Mouse (Mus musculus): ENCODE data around the gene Col24a1.

Col24a1 gene

DNA sequence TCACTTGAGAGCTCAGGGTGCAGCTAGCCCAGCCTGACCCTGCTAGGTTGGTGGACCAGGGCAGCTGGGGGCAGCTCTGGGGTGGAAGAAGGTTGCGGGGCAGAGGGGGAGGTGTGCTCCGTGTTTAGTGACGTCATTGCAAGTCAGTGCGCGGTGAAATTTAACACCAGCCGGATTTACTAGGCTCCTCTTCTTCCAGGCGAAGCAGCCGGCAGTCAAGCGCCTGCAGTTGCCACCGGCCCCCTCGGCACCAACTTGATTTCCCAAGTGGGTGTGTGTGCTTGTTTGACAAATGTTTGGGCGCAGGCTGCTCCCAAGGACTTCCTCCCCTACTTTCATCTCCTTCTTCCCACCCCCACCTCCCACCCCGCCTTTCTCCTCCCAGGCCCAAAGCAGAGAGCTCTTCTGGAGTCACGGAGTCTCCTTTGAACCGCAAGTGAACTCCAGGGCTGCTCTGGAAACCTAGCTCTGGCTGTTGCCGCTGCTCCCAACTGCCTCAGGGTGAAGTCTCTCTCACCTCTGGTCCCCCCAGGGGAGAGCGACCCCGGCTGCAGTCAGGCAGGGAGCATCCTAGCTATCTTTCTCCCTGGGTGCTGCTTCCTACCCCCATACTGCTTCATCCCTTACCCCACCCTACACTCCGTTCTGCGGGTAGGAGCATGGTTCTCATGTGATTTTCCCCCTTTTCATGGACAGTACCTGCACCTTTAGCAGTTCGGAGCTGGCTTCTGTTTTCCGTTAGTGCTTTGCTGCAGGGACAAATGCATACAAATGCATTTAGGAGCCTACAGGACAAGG lies at the start of gene Col24a1:
Gene Col24a1 (plus strand): TSS at position 136 of the 798 bp plus-strand sequence.
- DNase-seq (ENCODE audit: low spot score), result no peak

DNA sequence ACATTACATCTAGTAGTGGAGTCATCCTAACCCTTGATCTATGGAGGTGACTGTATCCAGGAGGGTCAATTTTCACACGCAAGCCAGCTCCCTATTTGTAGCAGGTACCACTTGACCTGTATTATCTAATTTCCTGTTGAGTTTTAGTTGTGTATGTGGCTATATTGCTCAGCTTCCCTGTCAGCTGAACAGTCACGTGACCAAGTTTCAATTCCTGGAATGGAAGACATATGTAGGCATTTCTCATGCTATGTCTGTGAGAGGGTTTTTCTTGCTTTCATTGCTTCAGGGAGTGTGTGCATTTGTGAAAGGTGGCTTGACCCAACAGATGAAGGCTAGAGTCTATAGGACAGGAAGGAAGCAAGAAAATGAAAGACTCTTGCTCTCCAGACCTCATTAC lies 44.2 kb upstream of the Col24a1 start:
- DNase-seq (ENCODE audit: low spot score), result no peak

DNA sequence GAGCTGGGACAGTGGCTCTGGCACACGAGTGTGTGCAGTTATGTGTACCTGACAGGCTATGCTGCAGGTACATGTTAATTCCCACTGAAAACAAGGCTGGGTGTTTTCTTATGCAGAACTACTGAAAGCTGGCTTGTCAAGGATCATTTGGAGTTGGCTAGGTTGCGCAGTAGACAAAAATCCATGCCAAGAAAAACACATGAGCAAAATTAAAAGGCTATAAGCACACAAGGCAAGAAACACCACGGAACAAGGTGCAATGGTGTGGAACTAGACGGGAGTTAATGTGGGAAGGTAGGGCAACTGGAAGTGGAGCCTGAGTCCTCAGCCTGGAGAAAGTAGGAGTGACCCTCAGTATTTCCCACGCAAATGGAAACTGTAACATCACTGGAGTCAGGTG lies 39.2 kb upstream of the Col24a1 start:
- DNase-seq (ENCODE audit: low spot score), result no peak

DNA sequence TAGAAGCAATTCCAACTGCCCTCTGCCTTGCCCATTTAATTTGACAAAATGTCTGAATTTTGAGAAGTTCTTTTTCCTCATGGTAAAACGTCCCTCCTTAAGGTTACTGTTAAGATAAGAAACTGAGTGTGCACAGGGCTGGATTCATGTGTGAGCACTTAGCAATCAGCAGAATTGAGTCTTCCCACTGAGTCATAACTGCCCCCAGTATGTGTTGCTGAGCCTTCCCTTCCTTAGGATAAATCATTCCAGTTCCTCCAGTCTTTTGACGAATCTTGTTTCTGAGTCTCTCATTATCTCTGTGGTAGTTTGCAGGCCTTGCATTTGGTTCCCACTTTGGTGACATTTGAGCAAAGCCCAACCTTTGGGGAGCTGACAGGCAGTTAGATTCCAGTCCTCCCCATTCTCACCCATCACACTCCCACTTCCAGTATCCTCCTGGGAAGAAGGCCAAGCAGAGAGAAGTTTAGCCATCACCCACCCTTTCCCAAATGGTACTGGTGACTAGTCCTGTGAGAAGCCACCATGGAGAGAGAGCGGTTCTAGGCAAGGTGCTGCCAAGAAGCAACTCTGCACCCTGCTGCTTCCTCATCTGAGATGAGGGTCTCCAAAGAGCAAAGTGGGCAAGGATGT lies 37.4 kb upstream of the Col24a1 start:
- no peak for DNase-seq (ENCODE audit: low spot score)

DNA sequence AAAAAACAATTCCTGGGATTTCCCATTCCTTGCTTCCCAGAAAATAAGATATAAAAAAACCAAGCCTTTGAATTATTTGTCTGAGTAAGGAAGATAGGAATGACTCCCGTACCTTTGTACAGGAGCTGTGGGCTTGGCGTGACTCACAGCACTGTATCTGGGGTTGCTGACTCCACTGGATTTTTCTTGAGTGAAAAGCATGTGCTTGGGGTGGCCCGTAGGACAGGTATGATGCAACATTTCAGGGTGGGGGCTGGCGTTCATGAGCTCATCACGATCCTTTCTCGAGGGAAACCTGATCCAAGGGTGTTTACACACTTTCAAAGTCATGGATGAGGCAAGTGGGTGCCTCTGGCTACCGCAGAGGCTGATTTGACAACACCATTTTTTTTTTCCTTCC lies 35.6 kb upstream of the Col24a1 start:
- DNase-seq (ENCODE audit: low spot score), result no peak

DNA sequence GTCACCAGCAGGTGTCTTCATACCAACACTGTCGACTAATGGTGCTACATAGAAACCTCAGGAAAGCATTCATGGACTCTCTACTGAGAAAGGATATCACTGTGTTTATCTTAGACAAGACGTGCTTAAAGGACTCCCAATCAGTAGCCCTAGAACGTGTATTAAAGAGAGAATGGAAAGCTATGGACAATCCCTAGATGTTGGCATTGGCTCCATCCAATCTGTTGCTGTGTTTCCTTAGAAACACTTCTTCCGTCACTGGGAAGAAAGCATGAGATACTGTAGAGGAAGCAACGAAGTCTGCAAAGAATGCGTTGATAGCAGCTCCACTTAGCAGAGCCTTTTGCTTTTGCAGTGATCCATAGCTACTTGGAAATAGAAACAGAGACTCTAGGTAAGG lies 32.6 kb upstream of the Col24a1 start:
- DNase-seq (ENCODE audit: low spot score), result no peak

DNA sequence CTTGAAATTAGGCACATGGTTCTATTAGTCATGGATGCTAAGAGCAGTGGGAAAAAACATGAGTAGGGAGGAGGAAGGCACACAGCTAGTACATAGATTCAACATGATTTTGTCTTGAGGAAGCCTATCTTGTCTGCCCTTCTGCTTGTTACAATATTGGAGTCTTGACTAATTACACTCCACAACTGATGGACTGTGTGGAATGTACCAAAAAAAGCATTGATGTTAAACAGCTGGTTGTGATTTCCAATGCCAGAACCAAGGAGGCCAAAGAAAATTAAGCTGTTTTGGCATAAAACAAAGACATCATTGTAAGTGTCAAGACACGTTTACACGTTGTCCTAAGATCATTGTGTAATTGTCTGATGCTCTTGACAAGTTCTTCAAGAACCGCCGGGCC lies 29.1 kb upstream of the Col24a1 start:
- no peak for DNase-seq (ENCODE audit: low spot score)

DNA sequence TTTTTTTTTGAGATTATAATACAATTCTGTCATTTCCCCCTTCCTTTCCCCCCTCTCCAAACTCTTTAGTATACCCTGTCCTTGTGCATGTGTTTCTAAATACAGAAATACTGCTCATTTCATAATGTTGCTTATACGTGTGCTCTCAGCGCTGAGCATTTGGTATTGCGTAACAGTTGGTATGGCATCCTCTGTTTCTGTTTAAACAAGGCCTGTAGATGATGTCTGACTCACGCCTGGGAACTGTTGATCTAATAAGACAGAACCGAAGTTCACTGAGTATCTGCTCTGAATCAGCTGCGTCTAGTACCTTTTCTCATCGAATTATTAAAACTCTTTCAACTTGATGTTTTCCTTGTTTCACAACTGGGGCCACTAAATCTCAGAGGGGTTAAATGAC lies 24.2 kb upstream of the Col24a1 start:
- DNase-seq (ENCODE audit: low spot score), result no peak

DNA sequence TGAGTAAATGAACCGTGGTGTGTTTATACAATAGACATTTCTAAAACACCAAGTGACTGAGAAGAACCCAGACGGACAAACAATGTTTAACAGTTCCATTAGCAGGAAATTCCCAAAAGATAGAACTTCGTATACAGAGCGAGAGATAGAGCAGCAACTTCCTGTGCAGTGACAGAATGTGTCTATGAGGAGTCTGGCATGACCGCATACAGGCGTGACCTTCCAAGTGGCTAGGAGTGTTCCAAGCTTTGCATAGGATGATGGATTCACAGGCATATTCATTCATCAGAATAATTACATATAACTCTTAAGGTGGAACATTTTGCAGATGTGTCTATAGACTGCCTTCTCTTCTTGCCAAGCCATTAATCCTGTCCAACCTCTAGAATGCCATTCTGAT lies 18.1 kb upstream of the Col24a1 start:
- no peak for DNase-seq (ENCODE audit: low spot score)

DNA sequence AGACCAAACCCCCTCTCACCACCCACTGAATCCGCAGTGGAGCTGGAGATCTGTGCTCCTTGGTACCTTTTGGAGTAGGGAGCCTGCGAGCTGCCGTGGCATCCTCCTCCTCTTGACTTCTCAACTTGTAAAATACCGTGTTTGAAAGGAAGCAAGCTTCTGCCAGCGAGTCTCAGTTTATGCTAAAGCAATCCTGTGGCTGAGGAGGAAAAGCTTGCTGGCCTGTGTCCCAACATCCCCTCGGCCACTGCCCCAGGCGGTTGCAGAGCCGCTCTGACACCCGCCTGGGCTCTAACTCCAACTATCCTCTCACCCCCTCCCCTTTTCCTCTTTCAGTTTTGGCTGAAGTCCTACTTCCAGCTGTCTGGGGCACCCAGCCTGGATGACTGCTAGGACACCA lies 935 bp downstream of the Col24a1 start:
- no peak for DNase-seq (ENCODE audit: low spot score)

DNA sequence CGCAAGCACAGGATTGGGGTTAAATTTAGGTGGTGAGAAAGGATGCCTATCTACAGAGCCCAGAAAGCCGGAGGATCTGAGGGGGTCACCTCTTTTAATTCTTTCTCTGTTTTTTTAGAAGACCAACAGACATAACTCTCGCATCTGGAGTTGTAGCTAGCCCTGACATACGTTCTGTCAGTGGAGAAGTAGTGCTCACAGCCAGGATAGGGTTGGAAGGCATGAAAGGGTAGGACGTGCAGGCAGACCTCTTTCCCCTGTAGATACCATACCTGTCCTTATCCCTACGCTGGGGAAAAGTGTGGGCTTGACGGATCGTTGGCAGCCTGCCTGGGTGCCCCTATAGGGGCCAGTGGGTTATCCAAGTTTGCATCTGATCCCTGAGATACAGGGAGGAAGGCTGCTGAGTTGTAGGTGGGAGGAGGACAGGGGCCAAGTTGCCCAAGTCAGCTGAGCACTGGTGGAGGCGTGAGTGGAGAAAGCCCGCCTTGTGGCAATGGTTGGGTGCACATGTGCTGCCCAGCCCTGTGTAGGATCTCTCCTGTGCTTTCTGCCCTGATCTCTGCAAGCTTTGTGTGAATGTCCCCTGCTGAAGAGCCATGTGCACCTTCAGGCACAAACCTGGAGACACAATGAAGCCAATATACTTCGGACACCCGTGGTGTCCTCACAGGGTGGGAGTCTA lies 1.5 kb downstream of the Col24a1 start:
- DNase-seq (ENCODE audit: low spot score), result no peak

DNA sequence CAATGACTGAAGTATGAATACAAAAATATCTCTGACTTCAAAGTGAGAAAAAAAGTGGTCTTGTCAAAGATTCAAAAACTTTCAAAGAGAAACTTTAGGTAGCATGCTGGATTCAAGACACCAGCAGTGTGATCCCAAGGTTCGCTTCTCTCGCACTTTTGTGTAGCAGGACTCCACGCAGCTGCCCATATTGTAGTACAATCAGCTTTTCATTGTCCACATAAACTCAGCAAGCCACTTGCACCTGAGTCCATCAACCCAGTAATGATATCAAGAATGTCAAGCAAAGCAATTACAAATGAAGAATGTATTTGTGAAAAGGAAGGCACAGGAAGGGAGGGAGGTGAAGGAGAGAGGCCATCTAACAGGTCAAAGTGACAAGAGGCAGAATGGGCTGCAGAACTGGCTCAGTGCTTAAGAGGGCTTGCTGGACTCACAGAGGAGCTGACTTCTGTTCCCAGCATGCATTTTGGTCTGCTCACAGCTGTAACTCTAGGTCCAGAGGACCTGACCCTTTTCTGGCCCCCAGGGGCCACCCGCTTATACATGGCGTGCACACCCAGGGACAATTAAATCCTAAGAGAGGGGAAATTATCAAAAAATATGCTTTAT lies 7.8 kb downstream of the Col24a1 start:
- no peak for DNase-seq (ENCODE audit: low spot score)

DNA sequence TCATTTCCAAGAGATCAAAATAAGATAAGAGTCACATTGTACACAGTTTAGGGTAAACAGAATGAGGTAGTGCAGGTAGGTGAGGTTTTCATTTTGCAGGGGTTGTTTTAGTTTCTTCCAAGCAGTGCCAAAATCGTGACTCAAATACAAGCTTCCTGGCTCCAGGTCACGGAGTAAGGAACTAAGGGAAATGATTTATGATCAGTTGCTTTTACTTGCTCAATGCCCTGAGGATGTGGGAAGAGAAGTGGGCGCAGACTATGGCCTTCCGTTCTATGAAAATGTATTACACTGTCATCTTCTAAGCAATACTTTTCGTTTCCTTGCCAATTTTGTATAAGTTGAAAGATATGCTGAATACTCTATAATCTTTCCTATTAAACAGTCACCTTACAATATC lies 13.0 kb downstream of the Col24a1 start:
- no peak for DNase-seq (ENCODE audit: low spot score)

DNA sequence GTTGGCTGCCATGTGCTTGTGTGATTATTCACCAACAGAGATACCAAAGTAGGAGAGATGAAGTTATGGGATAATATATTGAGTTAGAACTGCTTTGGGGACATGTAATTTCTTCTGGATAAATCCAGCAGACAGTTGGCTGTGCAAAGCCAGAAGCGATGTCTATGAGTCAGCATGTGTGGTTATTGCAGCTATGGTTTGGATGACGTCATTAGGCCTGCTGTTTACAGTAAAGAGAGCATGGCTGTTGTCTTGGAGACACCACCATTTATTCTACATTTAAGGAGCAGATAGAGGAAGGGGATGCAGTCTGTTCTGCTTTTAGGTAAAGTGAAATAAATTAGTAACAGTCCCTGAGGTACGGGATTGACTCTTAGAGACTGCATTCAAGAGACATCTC lies 14.9 kb downstream of the Col24a1 start:
- DNase-seq (ENCODE audit: low spot score), result no peak

DNA sequence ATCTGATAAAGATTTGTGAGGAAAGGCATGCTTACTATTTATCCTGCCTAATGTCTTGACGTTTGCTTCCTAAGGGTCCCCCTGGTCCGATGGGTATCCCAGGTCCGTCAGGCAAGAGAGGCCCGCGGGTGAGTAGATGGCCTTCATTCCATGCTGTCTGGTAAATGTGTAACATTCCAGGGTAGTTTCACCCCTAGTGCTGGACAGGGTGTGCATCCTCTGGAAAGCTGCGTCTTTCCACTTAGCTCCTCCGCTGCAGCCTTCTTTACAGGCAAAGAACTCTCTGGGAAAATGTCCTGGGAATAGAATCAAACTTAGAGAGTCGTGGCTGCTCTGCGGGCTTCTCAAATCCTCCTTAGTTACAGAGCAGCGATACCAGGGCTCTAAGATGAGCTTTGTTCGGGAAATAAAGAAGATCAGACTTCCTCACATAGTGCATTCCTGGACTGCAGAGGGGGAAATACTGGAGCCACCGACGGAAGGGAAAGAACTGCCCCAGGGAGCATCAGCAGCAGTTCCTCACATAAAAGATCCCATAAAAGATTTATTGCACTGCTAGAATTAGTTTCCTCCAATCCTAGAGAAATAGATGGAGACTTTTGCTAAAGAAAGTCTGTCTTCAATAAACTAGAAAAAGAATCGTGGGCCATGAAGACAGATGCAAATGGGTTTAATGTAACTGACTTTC lies 28.5 kb downstream of the Col24a1 start:
- no peak for DNase-seq (ENCODE audit: low spot score)

DNA sequence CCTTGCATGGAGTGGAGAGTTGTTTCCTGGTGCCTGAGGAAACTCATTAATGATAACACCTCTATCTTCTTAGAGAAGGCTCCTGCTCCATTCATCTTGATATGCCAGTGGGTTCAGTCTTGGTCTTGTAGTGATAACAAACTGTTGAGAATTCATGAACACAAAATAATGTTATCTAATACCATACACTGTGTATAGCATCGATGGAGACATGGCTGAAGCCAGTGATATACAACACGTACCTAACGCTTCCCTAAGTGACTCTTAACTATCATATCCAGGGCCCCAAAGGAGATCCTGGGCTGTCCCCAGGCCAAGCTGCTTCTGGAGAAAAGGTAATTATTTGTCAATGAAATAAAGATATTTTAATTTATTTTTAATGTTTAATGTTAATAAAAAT lies 33.1 kb downstream of the Col24a1 start:
- DNase-seq (ENCODE audit: low spot score), result no peak

DNA sequence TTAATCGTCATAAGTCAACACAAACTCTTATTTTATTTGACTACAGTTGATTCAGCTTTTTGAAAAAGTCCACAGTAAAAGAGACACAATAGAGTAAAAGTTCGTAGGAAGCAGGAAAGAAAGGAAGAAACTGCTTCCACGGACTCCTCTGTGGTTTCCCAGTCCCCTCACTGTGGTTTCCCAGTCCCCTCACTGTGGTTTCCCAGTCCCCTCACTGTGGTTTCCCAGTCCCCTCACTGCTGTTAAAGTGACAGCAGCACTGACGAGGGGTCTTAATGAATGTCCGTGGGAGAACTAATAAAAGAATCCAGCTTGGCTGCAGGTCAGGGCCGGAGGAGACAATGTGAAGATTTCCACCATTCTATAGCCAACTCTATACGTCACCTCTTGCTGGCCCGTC lies 39.4 kb downstream of the Col24a1 start:
- DNase-seq (ENCODE audit: low spot score), result no peak

DNA sequence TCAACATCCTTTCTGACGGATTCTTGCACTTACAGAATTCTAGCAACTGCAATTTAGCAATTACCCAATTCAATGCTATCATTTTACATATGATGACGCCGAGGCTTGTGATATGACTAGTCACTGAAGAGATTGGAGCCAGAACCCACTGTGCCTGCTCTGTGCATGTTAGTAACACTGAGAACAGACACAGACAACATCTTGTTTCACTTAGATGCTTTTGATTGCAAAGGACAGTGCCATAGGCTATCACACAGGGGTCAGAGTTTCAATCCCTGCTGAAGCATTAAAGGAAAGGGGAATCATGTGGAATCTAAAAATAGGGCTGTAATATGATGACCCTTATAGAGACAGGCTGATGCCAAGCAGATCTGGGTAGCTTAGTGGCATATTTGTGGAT lies 41.8 kb downstream of the Col24a1 start:
- no peak for DNase-seq (ENCODE audit: low spot score)

DNA sequence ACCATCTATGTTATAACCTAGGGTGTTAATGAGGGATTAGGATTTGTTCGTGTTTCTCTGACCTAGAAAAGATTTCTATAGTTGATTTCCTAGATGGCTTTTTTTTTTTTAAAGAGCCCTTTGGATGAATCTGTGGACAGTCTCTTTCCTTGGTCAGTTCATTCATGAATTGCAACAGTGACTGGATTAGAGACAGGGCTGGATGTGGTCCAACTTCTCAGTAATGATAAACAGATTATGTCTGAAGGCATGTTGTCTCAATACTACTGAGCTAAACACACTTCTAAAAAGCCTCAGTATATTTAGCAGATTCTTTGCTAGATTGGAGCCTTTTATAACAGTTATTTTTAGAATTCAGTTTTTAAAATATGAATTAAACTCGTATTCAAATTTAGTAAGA lies 44.9 kb downstream of the Col24a1 start:
- no peak for DNase-seq (ENCODE audit: low spot score)

DNA sequence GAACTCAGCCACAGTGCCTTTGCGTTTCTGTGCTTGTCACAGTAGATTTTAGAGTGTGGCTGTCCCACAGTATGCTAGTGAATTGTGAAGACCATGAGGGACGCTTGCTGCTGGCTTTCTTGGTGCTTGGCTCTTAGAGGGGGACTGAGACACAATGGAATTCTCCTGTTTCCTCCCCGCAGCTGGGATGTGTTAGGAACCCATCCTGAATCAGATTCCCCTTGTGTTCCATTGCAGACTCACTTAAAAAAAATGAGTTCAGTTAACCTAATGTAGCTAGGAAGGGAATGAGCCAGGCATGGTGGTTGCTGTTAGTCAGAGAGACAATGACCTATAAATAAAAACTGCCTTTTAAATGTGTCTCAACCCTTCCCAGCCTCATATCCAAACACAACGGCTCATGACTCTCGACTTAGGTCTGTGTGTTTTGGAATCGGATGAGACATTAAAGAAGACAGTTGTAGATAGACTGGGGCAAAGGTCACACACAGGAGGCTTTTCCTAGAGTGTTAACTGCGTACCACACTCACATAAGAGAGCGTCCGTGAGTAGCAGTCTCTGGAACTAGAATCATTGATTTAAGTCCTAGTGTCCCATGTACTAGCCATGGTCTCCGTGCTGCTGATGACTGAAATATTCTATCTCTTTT lies 47.7 kb downstream of the Col24a1 start:
- DNase-seq (ENCODE audit: low spot score), result no peak

DNA sequence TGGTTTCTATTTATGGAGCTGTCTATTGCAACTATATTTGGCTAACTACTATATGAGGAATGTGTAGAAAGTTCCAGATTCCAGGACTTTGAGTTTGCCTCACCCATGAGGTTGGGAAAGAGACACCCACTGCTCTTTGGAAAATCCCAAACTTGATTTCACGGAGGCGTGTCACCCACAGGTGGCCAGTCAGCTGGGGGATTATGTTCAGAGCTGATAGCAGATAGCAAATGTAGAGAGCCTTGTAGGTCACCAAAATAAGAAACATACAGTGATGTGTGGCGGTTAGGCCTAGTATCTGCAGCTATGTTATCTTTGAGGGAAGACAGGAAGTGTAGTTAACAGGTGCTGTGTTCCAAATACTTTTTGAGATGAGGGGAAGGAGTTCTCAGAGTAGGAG lies 56.4 kb downstream of the Col24a1 start:
- DNase-seq (ENCODE audit: low spot score), result no peak

DNA sequence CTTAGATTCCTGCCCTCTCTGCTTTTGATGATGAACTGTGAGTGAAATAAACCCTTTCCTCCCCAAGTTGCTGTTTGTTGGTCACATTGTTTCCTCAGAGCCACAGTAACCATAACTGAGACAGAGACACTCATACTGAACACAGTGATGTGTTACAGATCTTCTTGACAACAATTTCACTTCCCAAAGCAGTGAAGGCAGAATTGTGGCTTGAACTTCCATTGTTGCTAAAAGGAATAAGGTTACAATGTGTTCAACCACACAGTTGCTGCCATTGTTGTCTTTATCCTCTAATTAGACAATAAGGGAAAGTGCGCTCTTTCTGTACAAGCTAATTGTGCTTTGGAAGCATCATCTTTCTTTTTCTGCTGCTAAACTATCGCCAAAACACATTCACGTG lies 61.7 kb downstream of the Col24a1 start:
- no peak for DNase-seq (ENCODE audit: low spot score)
